Mouse (Mus musculus) MEL (cell line): ENCODE measurements around the gene Fkbp2. TPM values are rescaled to one million over a fixed set of nuclear protein-coding genes. Genes with fewer than 3 reads are reported as not detected.

ENCODE experiments used
- DNase-seq: peaks from one replicate; pipeline ENCODE4 v3.0.0; 2011; ENCODE audit warnings: low read depth, low spot score
- H3K27ac ChIP-seq: 2 replicates; pipeline ENCODE4 v1.5.1; 2012; ENCODE audit warnings: low read depth, mild to moderate bottlenecking, control low read depth, low read length, moderate library complexity; ENCODE audit not compliant: control insufficient read depth
- H3K27me3 ChIP-seq, 2 experiments: fragments of 150-350 bp in 1 of 2; sonication (generic) in 1 of 2; 2 replicates each; pipeline ENCODE4 v1.6.1; 2012; ENCODE audit warnings: low read length in 2 of 2, mild to moderate bottlenecking in 2 of 2, improper control_type of control experiment in 1 of 2, moderate library complexity in 1 of 2; ENCODE audit not compliant: insufficient read depth in 2 of 2, control insufficient read depth in 1 of 2
- H3K36me3 ChIP-seq, 2 experiments: 2 replicates each; pipeline ENCODE4 v1.6.1; 2012 to 2014; ENCODE audit warnings: low read length in 2 of 2, improper control_type of control experiment in 1 of 2, inconsistent platforms in 1 of 2, mild to moderate bottlenecking in 1 of 2; ENCODE audit not compliant: insufficient read depth in 2 of 2, control insufficient read depth in 1 of 2
- H3K4me1 ChIP-seq, 2 experiments: fragments of 150-350 bp in 1 of 2; sonication (generic) in 1 of 2; 2 replicates each; pipeline ENCODE4 v1.6.1; 2012; ENCODE audit warnings: low read length in 2 of 2, improper control_type of control experiment in 1 of 2, mild to moderate bottlenecking in 1 of 2; ENCODE audit not compliant: insufficient read depth in 2 of 2, control insufficient read depth in 1 of 2
- H3K4me3 ChIP-seq, 2 experiments: fragments of 150-350 bp in 1 of 2; sonication (generic) in 1 of 2; 2 replicates each; pipeline ENCODE4 v1.5.1; 2012; ENCODE audit warnings: low read depth in 2 of 2, low read length in 2 of 2, mild to moderate bottlenecking in 2 of 2, moderate library complexity in 2 of 2, control low read depth in 1 of 2, improper control_type of control experiment in 1 of 2; ENCODE audit not compliant: control insufficient read depth in 1 of 2, insufficient read depth in 1 of 2
- H3K79me2 ChIP-seq: 2 replicates; pipeline ENCODE4 v1.6.1; 2012; ENCODE audit warnings: mild to moderate bottlenecking, low read length, moderate library complexity; ENCODE audit not compliant: control insufficient read depth, poor library complexity, insufficient read depth
- H3K9ac ChIP-seq: 2 replicates; pipeline ENCODE4 v1.6.1; 2012; ENCODE audit warnings: low read depth, mild to moderate bottlenecking, control low read depth, low read length, moderate library complexity; ENCODE audit not compliant: control insufficient read depth, poor library complexity, severe bottlenecking
- H3K9me3 ChIP-seq: fragments of 150-350 bp; sonication (generic); replicated peaks from 2 replicates; pipeline ENCODE4 v1.6.1; 2012; ENCODE audit warnings: mild to moderate bottlenecking, low read length, improper control_type of control experiment, moderate library complexity; ENCODE audit not compliant: insufficient read depth
- CHD1 ChIP-seq: IDR thresholded peaks from 2 replicates; pipeline ENCODE4 v1.6.1; 2012; ENCODE audit warnings: low read depth, mild to moderate bottlenecking, inconsistent platforms, low read length, improper control_type of control experiment
- CHD2 ChIP-seq: IDR thresholded peaks from 2 replicates; pipeline ENCODE4 v1.6.1; 2011; ENCODE audit warnings: low read length, improper control_type of control experiment
- CTCF ChIP-seq, 3 experiments: IDR thresholded peaks in 2 of 3; conservative IDR thresholded peaks in 1 of 3; 2 replicates each; pipeline ENCODE4 v1.5.1; 2011 to 2012; ENCODE audit warnings: low read length in 3 of 3, low read depth in 2 of 3, mild to moderate bottlenecking in 2 of 3, improper control_type of control experiment in 1 of 3, inconsistent platforms in 1 of 3, mixed read lengths in 1 of 3, moderate library complexity in 1 of 3; ENCODE audit not compliant: control insufficient read depth in 1 of 3, insufficient read depth in 1 of 3, poor library complexity in 1 of 3, severe bottlenecking in 1 of 3
- E2F4 ChIP-seq: IDR thresholded peaks from 2 replicates; pipeline ENCODE4 v1.6.1; 2011; ENCODE audit warnings: low read depth, low read length, improper control_type of control experiment, borderline replicate concordance
- EP300 ChIP-seq, 2 experiments: IDR thresholded peaks; 2 replicates each; pipeline ENCODE4 v1.6.1; 2011; ENCODE audit warnings: improper control_type of control experiment in 2 of 2, low read length in 2 of 2, low read depth in 1 of 2, mild to moderate bottlenecking in 1 of 2
- GABPA ChIP-seq: IDR thresholded peaks from 2 replicates; pipeline ENCODE4 v1.6.1; 2012; ENCODE audit warnings: low read depth, mild to moderate bottlenecking, inconsistent platforms, low read length, improper control_type of control experiment, moderate library complexity
- HCFC1 ChIP-seq: IDR thresholded peaks from 2 replicates; pipeline ENCODE4 v1.6.1; 2012; ENCODE audit warnings: low read depth, mild to moderate bottlenecking, inconsistent platforms, low read length, improper control_type of control experiment, moderate library complexity
- MAFK ChIP-seq: IDR thresholded peaks from 2 replicates; pipeline ENCODE4 v1.6.1; 2011; ENCODE audit warnings: low read depth, mild to moderate bottlenecking, low read length, improper control_type of control experiment, borderline replicate concordance
- MAX ChIP-seq: IDR thresholded peaks from 2 replicates; pipeline ENCODE4 v1.6.1; 2011; ENCODE audit warnings: low read length, improper control_type of control experiment
- MAZ ChIP-seq: IDR thresholded peaks from 2 replicates; pipeline ENCODE4 v1.6.1; 2012; ENCODE audit warnings: low read depth, mild to moderate bottlenecking, inconsistent platforms, low read length, improper control_type of control experiment
- MXI1 ChIP-seq: IDR thresholded peaks from 2 replicates; pipeline ENCODE4 v1.6.1; 2011; ENCODE audit warnings: mild to moderate bottlenecking, low read depth, low read length, improper control_type of control experiment
- MYB ChIP-seq: IDR thresholded peaks from 2 replicates; pipeline ENCODE4 v1.6.1; 2011; ENCODE audit warnings: mild to moderate bottlenecking, low read depth, low read length, improper control_type of control experiment
- MYC ChIP-seq: IDR thresholded peaks from 2 replicates; pipeline ENCODE4 v1.6.1; 2011; ENCODE audit warnings: low read depth, mild to moderate bottlenecking, low read length, improper control_type of control experiment, moderate library complexity
- NELFE ChIP-seq: IDR thresholded peaks from 2 replicates; pipeline ENCODE4 v1.6.1; 2011; ENCODE audit warnings: low read depth, low read length, improper control_type of control experiment
- POLR2A ChIP-seq, 2 experiments: IDR thresholded peaks; 2 replicates each; pipeline ENCODE4 v1.6.1; 2011 to 2012; ENCODE audit warnings: low read length in 2 of 2, mild to moderate bottlenecking in 2 of 2, control low read depth in 1 of 2, improper control_type of control experiment in 1 of 2, low read depth in 1 of 2, moderate library complexity in 1 of 2; ENCODE audit not compliant: control insufficient read depth in 1 of 2, insufficient read depth in 1 of 2, poor library complexity in 1 of 2
- POLR2AphosphoS2 ChIP-seq: IDR thresholded peaks from 2 replicates; pipeline ENCODE4 v1.6.1; 2011; ENCODE audit warnings: low read length, improper control_type of control experiment
- RAD21 ChIP-seq: IDR thresholded peaks from 2 replicates; pipeline ENCODE4 v1.6.1; 2011; ENCODE audit warnings: mild to moderate bottlenecking, low read depth, low read length, improper control_type of control experiment
- SIN3A ChIP-seq: IDR thresholded peaks from 2 replicates; pipeline ENCODE4 v1.6.1; 2012; ENCODE audit warnings: low read length, improper control_type of control experiment, inconsistent platforms
- SMC3 ChIP-seq: IDR thresholded peaks from 2 replicates; pipeline ENCODE4 v1.6.1; 2011; ENCODE audit warnings: low read depth, low read length, improper control_type of control experiment
- TBP ChIP-seq: IDR thresholded peaks from 2 replicates; pipeline ENCODE4 v1.8.0; 2011; ENCODE audit warnings: low read depth, low read length, improper control_type of control experiment
- TCF12 ChIP-seq: IDR thresholded peaks from 2 replicates; pipeline ENCODE4 v1.6.1; 2014; ENCODE audit warnings: low read depth, mild to moderate bottlenecking, inconsistent platforms, low read length, improper control_type of control experiment, moderate library complexity
- USF1 ChIP-seq: IDR thresholded peaks from 2 replicates; pipeline ENCODE4 v1.6.1; 2014; ENCODE audit warnings: low read depth, mild to moderate bottlenecking, inconsistent platforms, low read length, improper control_type of control experiment, moderate library complexity
- USF2 ChIP-seq, 2 experiments: IDR thresholded peaks; 2 replicates each; pipeline ENCODE4 v1.6.1; 2011 to 2012; ENCODE audit warnings: improper control_type of control experiment in 2 of 2, low read length in 2 of 2, borderline replicate concordance in 1 of 2, inconsistent platforms in 1 of 2, low read depth in 1 of 2, mild to moderate bottlenecking in 1 of 2; ENCODE audit not compliant: insufficient read depth in 1 of 2
- ZC3H11A ChIP-seq: IDR thresholded peaks from 2 replicates; pipeline ENCODE4 v1.6.1; 2012; ENCODE audit warnings: low read depth, mild to moderate bottlenecking, inconsistent platforms, low read length, improper control_type of control experiment
- ZMIZ1 ChIP-seq: IDR thresholded peaks from 2 replicates; pipeline ENCODE4 v1.6.1; 2012; ENCODE audit warnings: low read depth, mild to moderate bottlenecking, inconsistent platforms, low read length, improper control_type of control experiment, moderate library complexity
- ZNF384 ChIP-seq: IDR thresholded peaks from 2 replicates; pipeline ENCODE4 v1.6.1; 2012; ENCODE audit warnings: low read depth, mild to moderate bottlenecking, inconsistent platforms, low read length, improper control_type of control experiment
- polyA plus RNA-seq, 2 experiments: library from polyadenylated mRNA; stranded (reverse) in 1 of 2; unstranded in 1 of 2; fragments of >175 nt in 1 of 2; fragments of >200 nt in 1 of 2; gene quantifications; 2 replicates each; pipeline versions ENCODE4 v1.2.1 to v1.2.4; 2012; ENCODE audit warnings: low replicate concordance in 2 of 2, low read depth in 1 of 2; ENCODE audit not compliant: insufficient read length in 2 of 2, insufficient read depth in 1 of 2, missing spikeins in 1 of 2
- total RNA-seq: library from RNA; depleted of rRNA; stranded (reverse); fragments of 300-350 nt; gene quantifications from 2 replicates; pipeline ENCODE4 v1.2.3, GENCODE M21; 2012

Fkbp2 gene
- total and polyA plus RNA-seq, 3 experiments = 53.9 to 167 TPM; not detected in 1

- peak; percentile 68 for DNase-seq
- H3K9ac ChIP-seq = peak within 1 kb of the TSS; percentile 94
- H3K4me3 ChIP-seq = peak within 1 kb of the TSS; percentile 78 to 85
- H3K79me2 ChIP-seq = peaks cover 7% of the 10 kb centered on the region; the same call in 1 of the 2 replicates
- H3K27me3 ChIP-seq = no peaks in the 10 kb centered on the region
- H3K9me3 ChIP-seq = no peaks in the 10 kb centered on the region
- peaks cover 12 to 18% of the 10 kb centered on the region in 2 experiments for H3K4me1 ChIP-seq
- H3K27ac ChIP-seq = peak within 1 kb of the TSS; percentile 55
- peaks cover 0 to 7% of the 10 kb centered on the region in 2 experiments; a peak in 2 of 4 replicates for H3K36me3 ChIP-seq
- TF ChIP-seq HCFC1 (peak; percentile 24), POLR2AphosphoS2 (0 out of 2 replicates have a peak, but pooled peaks have one; percentile 32), MYB (no peak), MAZ (no peak; the same call in none of the 2 replicates), RAD21 (no peak), MXI1 (peak; percentile 58; the same call in 1 of the 2 replicates), POLR2A (IDR thresholded peaks at IDR 0.05; ENCODE audit: control insufficient read depth in 1 of 2, insufficient read depth in 1 of 2, low read depth in 1 of 2, low read length in 2 of 2, poor library complexity in 1 of 2) (peak in 1 of 2 experiments; percentile 52; a peak in 2 of 4 replicates), NELFE (peak; percentile 35), TCF12 (no peak), SIN3A (peak; percentile 39; the same call in 1 of the 2 replicates), MAFK (no peak), CTCF (IDR thresholded peaks at IDR 0.05 in 2 of 3, conservative IDR thresholded peaks at IDR 0.05 in 1 of 3; ENCODE audit: control insufficient read depth in 1 of 3, insufficient read depth in 1 of 3, low read depth in 2 of 3, low read length in 3 of 3, poor library complexity in 1 of 3, severe bottlenecking in 1 of 3) (no peak), USF1 (peak; percentile 79)
Measured at GRCm38 (mm10) chr19:6987061-6987903, 7.0 kb upstream of the Fkbp2 start, which contains the start of gene Vegfb. Vegfb (minus strand) TSS chr19:6987651.

- DNase-seq = no peak
- H3K4me1 ChIP-seq = peaks cover 11 to 19% of the 10 kb centered on the region in 2 experiments
- no peak overlapping the region for H3K27ac ChIP-seq
- H3K4me3 ChIP-seq = peak overlapping the region in 1 of 2 experiments; percentile 78; a peak in 3 of 4 replicates
- H3K79me2 ChIP-seq = peaks cover 7% of the 10 kb centered on the region; the same call in 1 of the 2 replicates
- no peaks in the 10 kb centered on the region for H3K9me3 ChIP-seq
- peak overlapping the region; percentile 94; the same call in 1 of the 2 replicates for H3K9ac ChIP-seq
- no peaks in the 10 kb centered on the region for H3K27me3 ChIP-seq
- peaks cover 0 to 10% of the 10 kb centered on the region in 2 experiments; a peak in 2 of 4 replicates for H3K36me3 ChIP-seq
- TF ChIP-seq POLR2A (IDR thresholded peaks at IDR 0.05; ENCODE audit: control insufficient read depth in 1 of 2, insufficient read depth in 1 of 2, low read depth in 1 of 2, low read length in 2 of 2, poor library complexity in 1 of 2) = no peak
- no peak for TF ChIP-seq CHD2
- no peak for TF ChIP-seq CTCF (IDR thresholded peaks at IDR 0.05 in 2 of 3, conservative IDR thresholded peaks at IDR 0.05 in 1 of 3; ENCODE audit: control insufficient read depth in 1 of 3, insufficient read depth in 1 of 3, low read depth in 2 of 3, low read length in 3 of 3, poor library complexity in 1 of 3, severe bottlenecking in 1 of 3)
- no peak for TF ChIP-seq TBP
- no peak for TF ChIP-seq ZNF384
- TF ChIP-seq RAD21 = no peak
- TF ChIP-seq ZC3H11A = no peak
- TF ChIP-seq SMC3 = no peak
- TF ChIP-seq MAX = no peak
- no peak for TF ChIP-seq GABPA
- no peak for TF ChIP-seq CHD1
- peak in 1 of 2 experiments; percentile 64; a peak in 2 of 4 replicates for TF ChIP-seq EP300 (IDR thresholded peaks at IDR 0.05; ENCODE audit: low read depth in 1 of 2, low read length in 2 of 2)
- TF ChIP-seq MAFK = no peak
- TF ChIP-seq USF2 (IDR thresholded peaks at IDR 0.05; ENCODE audit: borderline replicate concordance in 1 of 2, insufficient read depth in 1 of 2, low read depth in 1 of 2, low read length in 2 of 2) = no peak
- no peak for TF ChIP-seq ZMIZ1
- TF ChIP-seq MYC = no peak
- TF ChIP-seq SIN3A = no peak
- TF ChIP-seq E2F4 = no peak
Measured at GRCm38 (mm10) chr19:6985951-6986708, 5.8 kb upstream of the Fkbp2 start.
